Mouse (Mus musculus): ENCODE data around the gene Trcg1. TPM values are rescaled to one million over a fixed set of nuclear protein-coding genes. Genes with fewer than 3 reads are reported as not detected.
"Not testable (repeated sequence)": the region's sequence is repeated elsewhere in the genome, so short reads cannot be mapped to it uniquely, and the experiment has no call there.

Trcg1 gene
- total RNA-seq (2021): not detected
- long read RNA-seq, experiment 1: 0 reads
- long read RNA-seq, experiment 2: 0 reads

DNA sequence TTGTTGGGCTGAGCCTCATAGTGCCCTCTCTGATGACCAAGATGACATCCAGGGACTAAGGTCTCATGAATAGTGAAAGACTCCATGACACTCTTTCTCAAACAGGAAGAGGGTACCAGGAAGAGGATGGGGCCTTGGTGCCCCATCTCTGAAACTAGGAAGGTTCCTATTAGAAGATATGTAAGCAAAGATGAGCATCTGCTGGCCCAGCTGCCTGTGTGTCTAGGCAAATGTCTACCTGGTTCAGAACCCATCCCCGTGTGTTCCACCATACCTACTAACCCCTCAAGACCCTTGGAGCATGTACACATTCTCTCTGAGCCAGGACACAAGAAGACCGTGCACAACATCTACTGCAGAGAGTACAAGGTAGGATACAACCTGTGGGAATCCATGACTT is at the start of gene Trcg1:
Gene Trcg1 (plus strand): TSS at position 301 of the 400 bp plus-strand sequence.
- no peak for DNase-seq

DNA sequence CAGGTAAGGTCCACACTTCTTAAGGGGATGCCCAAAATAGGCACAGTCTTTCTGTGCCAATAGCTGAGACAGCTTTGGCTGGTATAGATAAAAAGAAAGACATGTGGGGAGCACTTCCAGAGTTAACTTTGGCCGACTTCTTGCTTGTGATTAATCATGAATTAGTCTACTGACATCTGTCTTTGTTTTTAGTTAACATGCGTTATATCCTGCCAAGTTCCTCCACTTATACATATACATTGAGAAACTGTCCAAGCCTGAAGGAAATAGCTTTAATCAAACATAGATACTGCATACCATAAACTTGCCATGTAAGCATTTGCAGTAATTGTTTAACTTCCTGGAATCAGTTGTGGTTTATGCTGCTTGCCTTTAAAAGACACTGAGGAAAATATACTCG is 39.6 kb upstream of the Trcg1 start:
- DNase-seq: no peak

DNA sequence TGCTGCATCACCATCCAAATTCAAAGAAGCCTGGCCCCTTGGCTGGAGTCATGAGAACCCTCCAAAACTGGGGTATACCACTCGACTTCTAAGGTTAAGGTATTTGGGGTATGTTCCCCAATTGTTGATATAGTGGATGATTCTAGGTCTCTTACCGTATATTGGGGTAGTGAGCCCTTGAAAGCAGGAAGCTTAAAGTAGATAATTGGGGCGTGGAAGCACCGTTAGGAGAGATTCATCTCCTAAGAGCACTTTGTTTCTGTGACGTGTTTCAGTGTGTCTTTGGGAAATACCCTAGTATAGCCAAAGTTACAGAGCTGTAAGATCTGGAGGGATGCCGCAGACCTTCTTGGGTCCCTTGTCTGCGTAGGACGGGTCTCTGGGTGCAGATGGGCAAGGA is 38.9 kb upstream of the Trcg1 start:
- DNase-seq: no peak

DNA sequence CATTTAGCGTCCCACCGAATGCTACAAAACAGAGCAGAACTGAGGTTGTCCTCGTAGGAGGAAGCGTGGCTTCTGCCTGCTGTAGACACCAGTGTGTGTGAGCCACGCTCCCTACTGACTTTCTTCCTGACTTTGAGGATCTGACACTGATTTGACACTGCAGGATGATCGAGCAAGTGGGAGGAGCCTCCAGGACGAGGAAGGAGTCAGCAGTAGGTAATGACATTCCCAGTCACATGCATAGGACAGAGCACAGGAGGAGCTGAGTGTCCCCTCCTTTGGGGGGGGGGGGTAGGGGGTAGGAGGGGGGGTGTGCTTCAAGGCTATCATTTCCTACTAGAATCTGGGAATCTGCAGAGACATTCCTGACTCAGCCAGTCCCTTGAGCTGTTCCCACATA is 33.4 kb upstream of the Trcg1 start:
- no peak for DNase-seq

DNA sequence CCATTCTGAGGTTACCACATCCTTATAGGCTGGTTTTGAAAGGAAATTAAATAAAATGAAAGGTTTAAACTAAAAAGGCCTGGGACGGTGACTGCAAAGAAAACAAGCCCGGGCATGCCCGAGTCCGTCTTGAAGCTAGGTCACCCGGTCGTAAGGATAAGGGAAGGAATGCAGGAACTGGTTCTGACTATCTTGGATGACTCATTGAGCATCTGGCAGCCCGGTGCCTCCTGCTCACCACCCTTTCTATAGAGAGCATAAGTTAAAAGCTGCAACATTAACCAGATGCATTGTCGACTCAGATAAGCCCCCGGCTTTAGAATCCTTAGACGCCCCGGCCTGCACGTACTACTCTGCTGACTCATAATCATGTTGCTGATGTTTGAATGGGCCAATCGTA is 32.8 kb upstream of the Trcg1 start:
- DNase-seq: not testable (repeated sequence)

DNA sequence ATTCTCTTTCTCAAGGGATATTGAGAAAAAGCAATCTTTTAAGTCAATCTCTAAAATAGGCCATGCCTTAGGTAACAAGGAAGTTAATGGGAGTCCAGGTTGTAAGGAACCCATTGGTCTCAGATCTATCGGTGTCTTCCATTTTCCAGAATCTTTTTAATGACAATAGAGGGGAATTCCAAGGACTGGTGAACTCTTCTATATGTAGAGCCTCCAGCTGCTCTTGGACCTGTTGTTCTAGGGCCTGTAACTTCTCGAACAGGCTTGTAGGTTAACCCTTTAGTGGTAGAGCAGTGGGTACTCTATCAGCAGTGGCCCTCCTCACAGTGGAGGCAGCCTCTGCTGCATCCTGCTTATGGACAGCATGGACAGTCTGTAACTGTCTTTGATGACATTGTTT is 29.5 kb upstream of the Trcg1 start:
- DNase-seq: no peak

DNA sequence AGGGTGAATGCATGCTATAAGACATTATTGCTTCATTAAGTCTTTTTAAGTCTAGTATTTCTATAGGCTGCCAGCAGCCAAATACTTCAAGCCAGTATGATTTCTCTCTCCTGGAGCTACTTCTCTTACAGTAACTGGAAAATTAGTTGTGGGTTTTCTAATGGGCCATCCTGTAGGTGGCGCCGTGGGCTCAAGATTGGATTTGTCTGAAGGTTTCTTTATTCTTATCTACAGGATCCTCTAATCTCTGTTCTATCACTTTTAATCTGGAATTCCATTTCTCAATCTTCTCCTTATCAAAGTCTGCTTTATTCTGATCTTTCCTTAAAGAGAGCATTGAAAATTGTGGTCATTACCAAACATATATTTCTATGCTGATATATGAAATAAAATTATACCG is 27.0 kb upstream of the Trcg1 start:
- DNase-seq: peak; percentile 14 to 64

DNA sequence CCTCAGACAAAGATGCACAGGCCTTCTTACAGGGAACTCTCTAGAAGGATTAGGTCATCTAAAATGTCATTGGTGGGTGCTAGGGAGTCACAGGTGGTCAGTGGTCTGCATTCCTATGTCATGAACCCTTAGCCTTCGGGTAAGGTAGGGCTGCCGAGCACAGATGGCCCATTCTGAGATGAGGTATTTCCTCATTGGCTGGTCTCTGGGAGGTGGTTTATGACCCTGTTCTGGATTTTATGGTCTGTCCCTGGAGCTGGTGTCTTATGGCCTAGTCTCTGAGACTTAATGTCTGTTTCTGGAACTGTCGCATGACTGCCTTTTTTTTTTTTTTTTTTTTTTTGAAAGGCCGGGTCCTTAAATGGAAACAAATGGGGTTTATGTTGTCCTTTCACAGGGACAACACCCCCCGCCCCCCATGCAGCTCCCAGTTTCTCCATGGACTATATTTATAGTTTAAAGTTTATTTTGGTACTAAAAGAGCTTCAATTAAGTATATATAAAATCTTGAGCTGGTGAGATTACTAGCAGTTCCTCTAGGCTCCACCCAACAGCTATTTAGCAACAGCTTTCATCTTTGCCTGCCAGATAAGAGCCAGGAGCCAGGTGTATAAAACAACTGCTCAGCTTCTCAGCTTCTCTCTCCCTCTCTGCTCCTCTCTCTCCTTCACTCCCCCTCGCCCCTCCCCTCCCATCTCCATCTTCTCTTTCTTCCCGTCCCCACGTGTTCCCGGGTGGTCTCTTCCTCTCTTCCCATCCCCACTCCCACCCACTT is 23.7 kb upstream of the Trcg1 start:
- no peak for DNase-seq

DNA sequence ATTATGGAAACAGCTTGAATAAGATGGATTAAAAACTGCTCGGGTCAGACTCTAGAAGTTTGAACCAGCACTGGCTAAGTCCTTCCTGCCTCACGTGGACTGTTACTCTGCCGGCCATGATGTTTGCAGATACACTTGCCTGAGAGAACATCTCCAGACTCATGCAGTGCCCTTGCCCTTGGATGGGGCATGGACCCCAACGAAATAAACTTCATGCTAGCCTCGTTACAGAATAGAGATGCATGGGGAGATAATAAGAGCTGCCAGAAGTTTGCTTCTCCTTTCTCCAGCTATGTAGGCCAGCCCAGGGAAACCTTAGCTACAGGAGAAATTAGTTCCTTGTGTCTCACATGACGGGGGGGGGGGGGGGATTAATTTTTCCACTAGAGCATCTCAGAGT is 21.9 kb upstream of the Trcg1 start:
- DNase-seq: no peak

DNA sequence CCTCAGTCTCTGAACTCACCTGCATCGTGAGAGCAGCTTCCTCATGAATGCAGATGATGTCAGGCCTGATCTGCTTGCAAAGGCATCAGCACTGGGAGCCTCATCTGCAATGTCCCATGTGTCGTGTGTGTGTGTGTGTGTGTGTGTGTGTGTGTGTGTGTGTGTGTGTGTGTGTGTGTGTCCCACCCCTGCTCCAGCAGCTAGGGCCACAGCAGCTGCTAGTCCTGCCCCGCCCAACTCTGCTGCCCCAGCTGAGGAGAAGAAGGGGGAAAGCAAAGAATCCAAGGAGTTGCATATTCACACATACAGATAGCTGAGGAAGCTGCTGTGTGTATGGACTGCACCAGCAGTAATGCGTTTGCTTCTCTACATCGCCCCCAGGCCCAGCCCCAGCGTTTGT is 19.1 kb upstream of the Trcg1 start:
- no peak for DNase-seq

DNA sequence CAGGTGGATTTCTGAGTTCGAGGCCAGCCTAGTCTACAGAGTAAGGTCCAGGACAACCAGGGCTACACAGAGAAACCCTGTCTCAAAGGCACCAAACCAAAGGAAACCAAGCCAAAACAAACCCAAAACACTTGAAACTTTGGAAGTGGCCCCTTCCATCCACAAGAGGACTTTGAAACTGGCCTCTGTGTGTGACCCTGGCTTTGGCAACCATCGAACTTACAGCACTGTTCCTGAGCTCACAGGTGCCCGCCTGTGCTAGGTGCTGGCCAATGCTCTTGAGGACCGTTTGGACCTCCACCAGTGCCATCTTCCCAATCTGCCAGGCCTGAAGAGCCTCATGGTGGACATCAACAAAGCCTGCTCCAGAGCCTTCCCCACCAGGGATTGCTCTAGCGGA is 17.6 kb upstream of the Trcg1 start:
- no peak for DNase-seq

DNA sequence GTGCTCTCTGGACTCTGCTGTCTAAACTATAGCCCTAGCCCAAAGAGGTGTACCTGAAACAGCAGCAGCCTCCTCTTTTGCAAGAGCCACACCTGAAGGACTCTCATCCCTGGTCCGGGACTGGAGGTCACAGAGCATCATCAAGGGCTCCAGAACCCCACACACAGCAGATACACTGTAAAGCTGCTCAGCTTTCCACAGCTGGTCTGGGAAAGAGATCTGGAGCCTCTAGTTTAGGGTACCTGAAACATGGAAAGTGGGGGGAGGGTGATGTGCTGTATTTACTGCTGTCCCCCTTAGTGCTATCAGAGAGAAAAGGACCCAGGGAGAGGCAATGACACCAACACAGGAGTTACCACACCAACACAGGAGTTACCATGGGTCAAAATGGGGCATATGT is 16.8 kb upstream of the Trcg1 start:
- no peak for DNase-seq

DNA sequence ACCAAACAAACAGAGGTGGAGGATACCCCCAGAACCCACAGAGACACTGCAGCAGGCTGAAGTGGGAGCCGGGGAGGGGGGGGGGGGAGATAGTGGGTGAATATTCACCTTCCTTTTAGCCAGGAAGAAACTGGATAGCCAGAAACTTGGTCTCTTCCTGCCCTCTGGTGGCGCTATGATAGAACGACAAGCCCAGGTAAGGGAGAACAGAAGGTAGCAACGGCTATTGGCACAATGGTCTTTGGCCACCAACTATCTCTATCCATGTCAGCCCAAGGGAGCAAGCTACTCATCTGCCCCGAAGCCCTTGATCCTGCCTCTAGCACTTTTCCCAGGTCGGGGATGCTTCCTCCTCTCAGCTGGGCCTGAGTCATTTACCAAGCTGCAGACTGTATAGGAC is 16.0 kb upstream of the Trcg1 start:
- DNase-seq: peak; percentile 22 to 35

DNA sequence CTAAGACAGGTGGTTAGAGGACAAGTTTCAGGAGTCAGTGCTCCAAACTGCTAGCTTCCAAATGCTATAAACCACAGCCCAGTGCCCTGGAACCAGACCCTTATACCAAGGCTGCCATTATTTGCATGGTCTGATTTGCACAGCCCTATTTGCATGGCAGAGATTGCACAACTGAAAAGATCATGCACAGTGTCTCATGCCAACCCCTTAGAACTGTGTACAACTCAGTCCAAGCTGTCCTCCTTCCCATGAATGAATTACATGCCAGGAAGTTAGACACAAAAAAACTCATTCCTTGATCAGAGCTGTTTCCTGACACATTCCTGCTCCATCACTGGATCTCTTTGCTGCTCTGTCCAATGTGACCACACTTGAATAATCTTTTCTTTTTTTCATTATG is 13.0 kb upstream of the Trcg1 start:
- DNase-seq: no peak

DNA sequence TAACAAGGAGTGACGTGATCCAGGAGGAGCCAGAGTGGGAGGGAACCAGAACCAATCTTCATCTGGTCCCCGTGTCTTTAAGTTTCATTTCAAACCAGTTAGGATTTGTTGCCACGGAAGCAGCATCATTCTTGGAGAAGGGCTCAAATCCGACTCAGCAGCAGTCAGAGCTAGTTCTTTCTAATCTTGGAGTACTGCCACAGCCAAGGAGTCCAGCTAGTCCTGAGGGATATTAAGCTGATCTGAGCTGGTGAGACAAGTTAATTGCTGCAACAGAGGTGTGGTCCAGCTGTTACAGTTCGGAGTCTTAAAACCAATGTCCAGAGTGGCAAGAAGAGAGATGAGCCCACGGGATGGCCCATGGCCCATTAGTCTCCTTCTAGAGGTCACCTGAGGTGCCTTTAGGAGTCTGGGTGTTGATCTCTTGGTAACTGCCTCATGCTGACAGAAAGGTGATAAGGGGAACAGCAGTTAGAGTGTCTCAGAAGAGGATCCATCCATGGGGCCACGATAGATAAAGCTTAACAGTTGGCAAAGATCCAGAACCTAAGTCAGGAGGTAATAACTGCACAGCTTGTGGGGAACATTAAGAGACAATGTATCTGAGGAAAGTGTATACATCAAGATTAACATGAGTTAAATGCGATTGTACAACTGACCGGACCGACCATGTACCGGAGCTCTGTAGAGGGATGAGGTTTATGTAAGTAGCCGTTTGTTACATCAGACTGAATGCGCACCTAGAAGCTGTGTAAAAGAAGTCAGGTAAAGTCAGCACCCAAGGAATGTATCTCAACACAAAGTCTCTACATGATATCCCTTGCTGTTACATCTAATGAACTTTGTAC is 10.4 kb upstream of the Trcg1 start:
- DNase-seq: no peak

DNA sequence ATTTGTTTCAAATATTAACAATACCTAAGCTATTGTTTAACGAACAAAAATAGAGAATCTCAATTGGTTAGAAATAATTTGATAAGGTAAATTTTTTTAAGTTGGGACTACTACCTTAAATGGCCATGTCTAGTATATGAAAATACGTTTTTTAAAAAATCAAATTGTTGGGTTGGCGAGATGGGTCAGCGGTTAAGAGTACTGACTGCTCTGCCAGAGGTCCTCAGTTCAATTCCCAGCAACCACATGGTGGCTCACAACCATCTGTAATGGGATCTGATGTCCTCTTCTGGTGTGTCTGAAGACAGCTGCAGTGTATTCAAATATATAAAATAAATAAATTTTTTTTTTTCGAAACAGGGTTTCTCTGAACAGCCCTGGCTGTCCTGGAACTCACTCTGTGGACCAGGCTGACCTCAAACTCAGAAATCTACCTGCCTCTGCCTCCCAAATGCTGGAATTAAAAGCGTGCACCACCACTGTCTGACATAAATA is 9.7 kb upstream of the Trcg1 start:
- DNase-seq: not testable (repeated sequence)

DNA sequence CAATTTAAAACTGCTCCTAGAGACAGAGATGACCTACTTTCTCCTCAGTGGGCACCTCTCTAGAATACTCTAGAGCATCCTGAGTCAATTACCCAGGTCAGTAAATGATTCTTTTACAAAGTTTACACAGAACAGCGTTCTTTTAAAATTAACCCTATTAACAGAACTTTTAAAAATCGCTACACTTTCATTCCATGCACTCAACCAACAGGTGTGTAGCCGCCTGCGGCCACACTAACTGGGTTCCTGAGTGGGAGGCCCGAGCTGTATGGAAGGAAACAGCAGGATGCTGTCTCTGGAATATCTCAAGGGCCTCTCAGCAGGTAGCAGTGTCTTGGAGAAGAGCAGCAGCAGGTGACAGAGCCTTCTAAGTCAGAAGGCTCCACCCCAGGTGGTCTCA is 9.2 kb upstream of the Trcg1 start:
- DNase-seq: no peak

DNA sequence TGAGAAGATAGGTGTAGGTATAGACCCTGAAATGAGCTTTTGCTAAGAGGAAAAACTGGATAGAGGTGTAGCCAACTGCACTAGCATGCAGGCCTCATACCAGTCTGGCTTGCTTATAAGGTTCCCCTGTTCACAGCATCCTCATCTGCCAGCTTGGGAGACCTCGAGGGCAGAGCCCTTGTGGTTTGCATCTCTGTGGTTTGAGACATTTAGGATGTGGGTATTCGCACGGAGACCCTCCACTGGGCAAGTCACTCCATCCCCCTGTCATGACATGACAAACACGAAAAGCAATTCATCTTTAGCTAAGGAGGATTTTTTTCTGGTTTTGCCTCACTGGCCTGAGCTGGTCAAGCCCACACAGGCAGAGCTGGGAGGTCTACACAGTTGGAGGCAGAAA is 8.2 kb upstream of the Trcg1 start:
- no peak for DNase-seq

DNA sequence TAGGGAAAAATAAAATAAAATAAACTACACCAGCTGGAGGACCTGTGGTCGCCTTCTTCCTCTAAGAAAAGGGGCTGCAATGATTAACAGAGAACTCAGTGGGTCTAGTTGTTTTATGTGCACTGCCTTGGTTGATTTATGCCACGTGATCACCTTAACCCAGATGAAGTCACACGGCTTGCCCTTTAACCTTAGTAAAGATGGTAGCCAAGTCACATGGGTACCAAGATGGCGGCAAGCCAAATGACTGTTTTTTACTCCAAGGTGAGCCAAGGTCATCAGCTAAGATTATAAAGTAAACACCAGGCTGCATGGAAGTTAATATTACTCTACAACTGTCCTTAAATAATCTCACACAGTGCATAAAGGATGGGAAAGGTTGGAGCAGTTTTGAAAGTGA is 6.6 kb upstream of the Trcg1 start:
- DNase-seq: no peak

DNA sequence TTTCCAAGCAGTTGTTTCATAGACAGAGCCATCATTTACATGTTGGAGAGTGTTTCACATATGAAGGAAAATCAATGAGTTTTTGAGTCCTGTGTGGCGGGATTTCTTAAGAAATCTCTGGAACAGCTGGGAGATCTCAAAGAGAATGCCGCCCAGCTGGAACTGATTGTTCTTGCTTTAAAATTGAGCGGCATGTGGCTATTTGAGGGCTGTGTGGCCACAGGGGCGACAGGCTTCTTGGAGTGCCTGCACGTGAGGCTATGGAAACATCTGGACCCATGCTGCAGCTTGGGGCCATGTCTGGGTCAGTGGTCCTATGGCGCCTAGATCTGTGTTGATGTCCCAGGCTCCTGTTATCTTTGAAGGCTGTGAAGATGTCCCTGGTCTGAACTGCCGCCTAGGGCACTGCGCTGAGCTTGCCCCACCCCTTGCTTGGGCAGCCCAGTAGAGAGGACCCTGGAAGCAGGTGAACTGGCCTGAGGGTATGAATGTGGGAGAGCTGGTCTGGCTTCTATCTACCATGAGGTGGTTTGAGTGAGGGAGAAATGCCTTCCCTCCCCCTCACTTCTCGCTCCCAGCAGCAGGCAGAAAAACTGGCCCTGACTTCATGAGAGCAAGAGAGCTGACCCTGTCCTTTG is 6.1 kb upstream of the Trcg1 start:
- no peak for DNase-seq

DNA sequence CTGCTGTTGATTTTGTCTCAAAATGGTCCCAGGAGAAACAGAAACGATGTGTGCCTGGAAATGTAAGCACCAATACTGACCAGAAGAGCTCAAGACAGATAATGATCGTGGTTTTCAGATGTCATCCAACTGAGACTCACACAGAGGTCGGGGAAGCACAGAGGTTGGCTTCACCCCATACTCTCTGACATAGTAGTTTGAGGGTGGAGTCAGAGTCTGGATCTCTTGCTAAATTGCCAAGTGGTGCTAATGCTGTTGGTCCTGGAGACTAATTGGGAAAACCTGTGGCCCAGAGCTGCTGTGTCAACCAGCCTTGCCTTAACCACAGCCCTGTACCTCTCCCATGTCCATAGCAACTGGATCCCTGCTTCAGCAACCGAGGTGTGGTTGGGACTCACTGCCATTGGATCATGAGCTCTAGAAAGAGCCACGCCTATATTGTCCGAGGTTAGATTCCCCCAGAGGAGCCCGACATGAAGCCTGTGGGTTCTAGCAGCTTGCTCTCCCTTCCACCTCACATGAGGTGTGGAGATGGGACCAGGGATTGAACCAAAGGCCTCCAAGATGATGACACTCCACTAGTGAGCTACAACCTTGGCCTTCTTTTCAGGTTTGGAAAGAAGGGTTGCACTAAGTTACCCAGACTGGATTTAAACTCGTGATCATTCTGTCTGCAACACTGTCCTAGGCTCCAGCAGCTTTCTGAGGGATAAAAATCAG is 4.7 kb upstream of the Trcg1 start:
- no peak for DNase-seq

DNA sequence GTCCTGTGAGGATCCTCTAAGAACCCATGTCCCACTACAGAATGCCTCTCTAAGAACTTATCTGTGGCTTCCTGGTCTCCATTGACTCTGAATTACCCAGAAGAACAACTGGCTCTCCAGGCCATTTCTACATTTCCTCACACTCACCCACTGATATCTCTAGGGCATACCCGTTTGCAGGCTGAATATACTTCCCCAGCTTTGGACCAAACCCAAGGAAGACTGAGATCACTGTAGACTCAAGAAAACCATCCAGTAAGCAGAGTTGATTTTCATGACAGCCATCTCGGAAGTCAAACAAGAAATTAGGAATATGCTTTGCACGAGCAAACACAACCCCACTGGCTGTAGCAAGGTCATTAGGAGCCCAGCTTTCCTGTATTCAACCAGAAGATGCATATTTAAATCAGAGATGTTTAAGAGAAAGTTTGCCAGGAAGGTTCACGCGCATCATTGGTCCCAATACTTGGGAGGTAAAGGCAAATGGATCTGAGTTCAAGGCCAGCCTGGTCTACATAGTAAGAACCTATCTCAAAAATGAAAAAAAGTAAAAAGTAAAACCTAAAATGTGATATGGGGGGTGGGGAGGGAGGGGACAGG is 3.9 kb upstream of the Trcg1 start:
- no peak for DNase-seq

Data from heart, adult 18-20 months (tissue).